Mouse (Mus musculus) thymus, adult 18-20 months (tissue): ENCODE results near the gene Rasgrf2.

Source experiments
- DNase-seq, 2 experiments: peaks; one replicate each; pipeline ENCODE4 v3.0.0; 2022; ENCODE audit warnings: mixed read lengths in 2 of 2

The Rasgrf2 gene

DNA sequence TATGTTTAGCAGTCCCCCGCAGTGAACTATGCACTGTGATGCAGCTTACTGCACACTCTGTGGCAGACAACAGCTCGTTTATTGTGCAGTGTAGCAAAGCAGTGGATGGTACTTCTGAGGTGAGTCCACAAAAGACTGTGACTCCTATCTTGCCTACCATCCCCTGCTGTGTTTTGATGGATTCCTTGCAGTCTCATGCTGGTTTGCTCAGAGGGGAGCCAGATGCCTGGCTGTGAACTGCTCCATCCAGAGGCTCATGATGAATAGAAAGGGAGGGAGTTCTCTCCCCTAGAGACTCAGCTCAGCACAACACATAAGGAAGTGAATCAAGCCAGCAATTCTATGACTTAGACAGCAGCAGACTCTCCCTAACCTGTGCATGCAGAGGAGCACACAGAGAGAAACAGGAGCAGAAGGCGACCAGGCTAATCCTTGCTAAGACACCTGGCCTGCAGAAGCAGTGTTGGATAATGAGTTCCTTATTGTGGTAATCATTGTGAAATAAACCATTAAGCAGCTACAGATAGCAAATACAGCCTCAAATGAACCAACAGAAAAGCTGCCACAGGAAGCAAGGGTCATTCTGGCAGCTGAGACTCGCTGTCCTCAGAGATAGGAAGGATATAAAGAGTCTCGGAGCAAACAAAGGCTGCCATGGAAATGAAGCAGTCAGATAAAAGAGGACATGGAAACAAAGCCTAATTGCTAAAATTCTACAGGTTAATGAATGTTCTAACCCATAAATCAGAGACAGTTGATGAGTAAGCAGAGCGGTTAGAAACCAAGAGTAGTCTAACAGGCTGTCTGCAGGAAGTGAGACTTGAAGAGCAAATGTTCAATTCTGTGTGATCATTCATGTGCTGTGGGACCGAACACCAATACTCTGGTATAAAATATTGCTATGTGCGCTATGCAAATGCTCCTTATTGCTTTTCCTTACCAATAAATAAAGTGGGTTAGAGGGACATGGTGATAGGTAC is 89.6 kb downstream of the Rasgrf2 start:
- no peak for DNase-seq

DNA sequence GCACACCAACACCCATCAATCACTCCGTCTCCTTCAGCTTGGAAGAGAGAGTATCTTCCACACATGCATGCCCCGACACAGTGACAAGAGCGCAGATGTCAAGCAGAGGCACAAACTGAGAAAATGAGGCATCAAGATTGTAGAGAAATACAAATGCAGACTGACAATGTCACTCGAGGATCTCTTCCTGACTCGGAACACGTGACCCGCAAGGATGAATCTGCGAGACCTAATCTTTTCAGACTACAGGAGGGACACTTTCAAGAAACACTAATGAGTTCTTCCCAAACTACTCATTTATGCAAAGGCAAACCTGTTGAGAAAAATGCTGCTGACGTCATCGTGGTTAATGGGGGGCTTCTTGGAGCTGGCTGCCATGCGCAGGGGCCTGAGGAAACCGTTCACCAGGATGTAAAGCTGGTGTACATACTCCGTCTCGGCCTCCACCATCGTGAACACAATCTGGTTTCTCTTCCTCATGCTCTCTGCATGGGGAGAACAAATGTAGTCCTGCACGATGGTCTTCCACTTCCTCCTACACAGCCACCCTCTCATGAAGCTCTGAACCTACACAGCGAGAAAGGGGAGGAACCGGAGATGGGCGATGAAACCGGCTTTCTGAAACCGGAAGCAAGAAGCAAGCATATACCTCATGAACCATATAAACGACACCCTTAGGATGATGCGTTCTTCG is 100.9 kb downstream of the Rasgrf2 start:
- peak; percentile 2 to 18 for DNase-seq

GRCm38 (mm10) chr13:92029666-92030065 is 101.8 kb downstream of the Rasgrf2 start:
- no peak for DNase-seq

DNA sequence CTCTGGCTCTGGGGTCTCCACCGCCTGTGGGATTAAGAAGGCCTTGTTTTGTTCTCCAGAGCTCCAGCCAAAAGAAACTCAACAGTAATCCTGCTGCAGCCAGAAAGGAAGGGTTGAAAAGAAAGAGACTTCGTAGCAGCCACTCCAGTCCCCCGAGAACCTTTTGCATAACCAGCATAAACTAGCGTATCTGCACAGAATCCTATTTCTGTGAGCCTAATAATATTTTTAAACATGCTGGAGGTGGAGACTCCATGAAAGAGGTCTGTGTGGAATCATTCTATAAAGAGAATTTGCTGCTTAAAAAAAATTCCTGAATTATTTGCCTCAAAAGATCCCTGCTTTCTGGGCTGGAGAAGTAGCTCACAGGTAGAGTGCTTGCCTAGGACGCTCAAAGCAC is 103.5 kb downstream of the Rasgrf2 start:
- no peak for DNase-seq

DNA sequence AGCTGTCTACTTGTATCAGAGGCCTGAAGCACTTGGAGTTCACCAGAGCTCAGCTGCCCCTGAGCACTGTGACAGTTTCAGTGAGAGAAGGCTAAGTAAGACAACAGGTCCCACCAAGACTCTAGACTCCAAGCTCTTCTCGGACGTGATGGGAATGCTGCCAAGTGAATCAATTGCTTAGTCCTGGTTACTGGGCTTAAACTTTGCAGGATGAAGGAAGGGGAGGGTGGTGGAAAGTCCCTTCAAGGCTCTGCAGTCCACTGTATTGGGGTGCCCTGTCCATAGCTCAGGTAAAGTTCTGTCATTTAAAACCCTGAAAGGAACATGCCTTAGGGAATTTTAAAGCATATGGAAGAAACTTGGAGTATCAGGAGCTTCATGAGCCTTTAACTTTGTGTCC is 104.8 kb downstream of the Rasgrf2 start:
- DNase-seq, result no peak

GRCm38 (mm10) chr13:92025124-92025523 is 106.3 kb downstream of the Rasgrf2 start:
- DNase-seq, result no peak

DNA sequence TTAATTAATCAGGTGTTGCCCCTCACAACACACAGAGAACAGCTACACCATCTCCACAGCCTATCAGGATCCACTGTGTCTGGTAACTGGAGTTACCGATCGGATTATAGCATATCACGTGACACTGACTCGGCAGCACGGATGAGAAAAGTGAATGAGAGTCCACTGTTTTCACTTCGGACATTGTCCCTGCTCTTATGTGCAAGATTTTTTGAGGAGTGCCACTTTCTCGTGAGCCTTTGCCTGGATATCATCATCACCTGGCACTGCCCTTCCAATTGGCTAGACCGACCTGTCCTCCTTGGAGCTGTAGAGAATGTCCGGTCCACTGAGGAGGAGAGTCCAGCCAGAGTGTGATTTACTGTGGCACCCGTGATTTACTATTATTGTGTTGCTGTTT is 109.3 kb downstream of the Rasgrf2 start:
- no peak for DNase-seq

DNA sequence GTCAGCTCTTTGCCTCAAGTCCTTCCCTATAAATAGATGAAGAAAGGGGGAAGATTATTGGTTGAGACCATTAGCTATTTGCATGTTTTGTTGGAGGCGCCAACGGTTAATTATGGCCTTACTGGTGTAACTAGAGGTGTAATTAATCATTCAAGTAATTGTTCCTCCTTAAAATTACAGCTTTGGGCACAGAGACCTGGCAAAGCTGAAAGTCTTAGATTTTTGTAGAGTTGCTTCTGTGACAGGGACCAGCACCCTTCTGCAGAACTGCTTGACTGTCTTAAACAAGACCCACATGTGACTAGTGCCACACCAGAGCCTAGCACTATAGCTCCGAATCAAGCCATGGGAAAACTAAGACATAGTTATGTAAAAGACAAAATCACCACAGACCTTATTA is 134.5 kb downstream of the Rasgrf2 start:
- no peak for DNase-seq

DNA sequence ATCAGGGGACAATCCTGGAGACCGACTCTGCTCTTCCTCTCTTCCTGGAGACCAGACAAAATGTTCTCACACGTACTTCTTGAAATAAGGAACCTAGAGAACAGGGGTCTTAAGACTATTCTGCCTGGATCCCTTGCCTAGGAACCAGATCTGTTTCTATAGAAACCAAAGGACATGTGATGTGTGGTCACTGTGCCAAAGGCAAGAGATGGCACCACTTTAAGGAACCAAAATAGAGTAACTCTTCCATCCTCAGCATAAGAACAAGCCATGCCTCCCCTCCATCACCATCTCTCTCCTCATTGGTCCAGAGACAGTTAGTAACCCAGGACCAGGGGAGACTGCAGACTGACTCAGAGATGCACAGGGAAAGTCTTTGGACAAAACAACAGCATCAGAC is 140.0 kb downstream of the Rasgrf2 start:
- no peak for DNase-seq

DNA sequence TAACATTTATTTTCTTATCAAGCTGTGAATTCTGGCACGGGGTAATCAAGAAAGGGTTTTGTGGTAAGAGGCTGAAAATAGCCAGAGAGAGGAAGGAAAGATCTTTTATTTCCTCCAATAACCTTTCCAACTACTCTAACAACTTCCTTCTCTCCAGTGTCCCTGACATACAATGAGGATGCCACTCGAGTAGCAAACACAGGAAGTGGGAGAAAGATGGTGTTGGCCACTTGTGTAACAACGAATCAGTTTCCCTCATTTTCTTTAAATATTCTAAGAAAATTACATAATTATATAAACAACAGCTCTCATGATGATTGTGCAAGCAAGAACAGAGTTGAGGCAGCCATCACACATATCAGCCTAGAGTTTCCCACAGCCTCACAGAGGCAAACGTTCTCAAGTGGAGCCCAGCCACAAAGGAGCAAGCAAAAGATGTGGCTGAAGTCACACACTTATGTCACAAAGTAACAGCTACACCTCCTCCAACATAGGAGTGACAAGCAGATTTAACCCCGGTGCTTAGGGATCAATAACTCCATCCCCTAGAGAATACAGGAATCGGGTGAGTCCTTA is 140.7 kb downstream of the Rasgrf2 start:
- no peak for DNase-seq

- no peak for DNase-seq
Observed at GRCm38 (mm10) chr13:91988378-91988777, 143.1 kb downstream of the Rasgrf2 start.

GRCm38 (mm10) chr13:91986958-91987357 is 144.5 kb downstream of the Rasgrf2 start:
- no peak for DNase-seq

- DNase-seq, result no peak
Observed at GRCm38 (mm10) chr13:91985915-91986589, 145.4 kb downstream of the Rasgrf2 start.

DNA sequence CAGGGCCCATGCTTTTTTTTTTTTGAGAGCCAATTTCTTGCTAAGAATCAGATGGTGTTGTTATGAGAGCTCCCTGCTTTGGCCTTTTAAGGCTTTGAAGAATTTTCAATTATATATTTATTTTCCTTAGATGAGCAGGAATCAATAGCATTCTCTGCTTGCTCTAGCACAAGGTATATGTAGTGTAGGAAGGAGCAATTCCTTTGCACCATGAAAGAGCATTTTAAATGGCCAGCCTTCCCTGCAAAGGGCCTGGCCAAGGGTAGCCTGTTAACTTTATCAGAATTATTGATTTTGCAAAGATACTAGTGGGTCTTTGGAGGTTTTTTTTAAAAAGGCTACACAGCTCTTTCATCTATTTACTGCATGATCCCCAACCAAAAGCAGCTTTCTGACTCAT is 146.4 kb downstream of the Rasgrf2 start:
- no peak for DNase-seq

DNA sequence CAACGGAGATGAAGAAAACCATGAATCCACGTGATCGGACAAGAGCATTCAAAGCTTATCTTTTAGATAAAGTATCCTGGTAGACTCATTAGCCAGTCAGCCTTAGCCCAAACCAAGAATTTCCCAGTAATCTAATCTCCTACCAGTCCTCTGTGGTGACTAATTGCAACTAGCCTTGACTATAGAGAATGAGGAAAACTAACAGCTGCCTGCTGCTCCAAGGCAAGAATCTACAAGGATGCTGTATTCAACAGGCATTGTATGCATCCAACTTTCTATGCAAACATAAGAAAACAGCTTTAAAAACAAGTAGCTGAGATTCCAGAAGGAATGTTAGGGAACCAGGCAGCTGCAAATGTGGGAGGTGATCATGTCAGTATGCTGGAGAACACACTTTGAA is 149.4 kb downstream of the Rasgrf2 start:
- DNase-seq, result no peak

GRCm38 (mm10) chr13:91981414-91981813 is 150.0 kb downstream of the Rasgrf2 start:
- no peak for DNase-seq

- DNase-seq, result no peak
Observed at GRCm38 (mm10) chr13:91976971-91977370, 154.5 kb downstream of the Rasgrf2 start.

DNA sequence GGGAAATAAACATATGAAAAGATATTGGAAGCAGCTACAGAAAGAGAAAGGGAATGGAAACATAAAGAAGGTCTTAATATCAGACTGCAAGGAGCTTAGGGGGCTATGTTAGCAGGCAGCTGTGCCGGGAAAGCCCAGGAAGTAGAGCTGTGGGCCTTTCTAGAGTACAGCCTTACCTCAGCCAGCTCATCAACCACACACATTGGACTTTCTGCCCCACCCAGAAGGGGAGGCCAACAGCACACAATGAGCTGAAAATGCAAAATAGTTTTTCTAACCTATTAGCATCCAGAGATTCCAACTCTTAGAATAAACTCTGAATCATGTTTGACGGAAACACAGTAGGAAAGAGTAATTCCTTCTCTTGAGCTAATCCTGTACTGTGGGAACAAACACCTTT is 154.9 kb downstream of the Rasgrf2 start:
- DNase-seq, result no peak

- no peak for DNase-seq
Observed at GRCm38 (mm10) chr13:91974154-91974553, 157.3 kb downstream of the Rasgrf2 start.

DNA sequence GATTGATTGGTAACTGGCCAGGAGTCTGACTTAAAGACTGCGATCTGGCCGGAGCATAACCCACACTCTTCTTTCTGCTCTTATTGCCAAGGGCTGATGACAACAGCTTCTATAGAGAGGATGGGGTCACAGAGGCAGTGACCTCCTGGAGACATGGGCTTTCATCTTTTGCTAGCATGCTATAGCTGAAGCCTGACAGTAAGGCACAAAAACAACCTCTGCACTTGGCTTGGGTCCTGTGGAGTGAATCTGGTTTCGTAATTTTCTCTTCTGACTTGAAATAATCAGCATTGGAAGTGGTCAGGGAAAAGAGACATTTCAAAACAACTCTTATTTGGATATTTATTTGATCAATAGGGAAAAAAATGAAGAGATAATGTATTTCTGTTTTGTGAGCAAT is 160.2 kb downstream of the Rasgrf2 start:
- DNase-seq, result no peak

DNA sequence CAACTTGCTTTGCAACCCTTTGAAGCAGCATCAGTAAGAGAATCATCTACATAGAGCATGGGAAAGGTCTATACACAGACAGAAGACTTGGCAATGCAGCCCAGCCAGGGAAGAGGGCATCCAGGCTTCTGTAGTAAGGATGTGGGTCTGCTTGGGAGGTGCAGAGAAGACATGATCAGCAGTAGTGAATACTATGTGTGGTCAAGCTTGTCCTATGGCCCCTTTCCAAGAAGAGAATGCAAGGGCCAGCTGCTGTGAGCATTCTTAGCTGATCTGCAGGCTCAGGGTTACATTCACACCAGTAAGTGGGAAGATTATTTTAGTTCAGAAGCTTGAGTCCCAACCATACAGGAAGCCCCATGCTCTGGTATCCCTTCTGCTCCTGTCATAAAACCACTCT is 175.0 kb downstream of the Rasgrf2 start:
- DNase-seq, result no peak

DNA sequence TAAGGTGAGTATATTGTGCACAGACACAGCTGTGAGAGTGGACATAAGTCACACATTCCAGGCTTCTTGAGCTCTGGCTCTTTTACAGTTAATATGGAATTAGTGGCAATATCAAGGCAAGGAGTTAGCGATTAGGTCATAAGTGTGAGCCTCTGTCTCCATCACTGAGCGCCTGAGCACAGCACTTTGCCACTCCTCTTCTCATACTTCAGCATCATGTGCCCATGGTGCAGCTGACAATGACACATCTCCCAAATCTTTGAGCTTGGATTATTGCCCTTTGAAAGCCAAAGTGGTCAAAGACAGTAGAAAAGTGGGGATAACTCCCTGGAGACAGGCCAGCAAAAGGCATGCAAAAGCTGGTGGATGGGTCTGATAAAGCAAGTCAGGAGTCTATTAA is 175.8 kb downstream of the Rasgrf2 start:
- DNase-seq, result no peak

- DNase-seq, result no peak
Observed at GRCm38 (mm10) chr13:91955175-91955574, 176.3 kb downstream of the Rasgrf2 start.
